Mouse (Mus musculus) heart, postnatal 0 days (tissue): ENCODE results near the gene Myl3. TPM values are rescaled to one million over a fixed set of nuclear protein-coding genes. Genes with fewer than 3 reads are reported as not detected.

Experiments used
- ATAC-seq: fragments of 200-750 bp; cut with Nextera tagmentation; 2 replicates; pipeline ENCODE4 v1.8.0; 2017; ENCODE audit warnings: low read depth, moderate number of reproducible peaks, moderate library complexity; ENCODE audit not compliant: insufficient read depth
- DNase-seq: peaks from one replicate; pipeline ENCODE4 v3.0.0-alpha.2; 2016; ENCODE audit warnings: low spot score
- H3K27ac ChIP-seq: fragments of 300-500 bp; sonication (generic); 2 replicates; pipeline ENCODE4 v1.5.1; 2014; ENCODE audit warnings: low read depth, mild to moderate bottlenecking
- H3K27me3 ChIP-seq: fragments of 300-500 bp; sonication (generic); 2 replicates; pipeline ENCODE4 v1.6.1; 2014; ENCODE audit warnings: low read length, mixed read lengths; ENCODE audit not compliant: control insufficient read depth, insufficient read depth
- H3K36me3 ChIP-seq: fragments of 300-500 bp; sonication (generic); replicated peaks from 2 replicates; pipeline ENCODE4 v1.6.1; 2014; ENCODE audit warnings: low read length, mixed read lengths; ENCODE audit not compliant: control insufficient read depth, insufficient read depth
- H3K4me1 ChIP-seq: fragments of 300-500 bp; sonication (generic); 2 replicates; pipeline ENCODE4 v1.6.1; 2014; ENCODE audit warnings: antibody characterized with exemption; ENCODE audit not compliant: control insufficient read depth, insufficient read depth
- H3K4me2 ChIP-seq: fragments of 300-500 bp; sonication (generic); 2 replicates; pipeline ENCODE4 v1.6.1; 2014; ENCODE audit warnings: low read depth, mild to moderate bottlenecking, low read length, moderate library complexity
- H3K4me3 ChIP-seq: fragments of 300-500 bp; sonication (generic); 2 replicates; pipeline ENCODE4 v1.5.1; 2014; ENCODE audit warnings: low read depth, low read length
- H3K9ac ChIP-seq: fragments of 300-500 bp; sonication (generic); replicated peaks from 2 replicates; pipeline ENCODE4 v1.6.1; 2014; ENCODE audit warnings: low read depth, low read length, mixed read lengths
- H3K9me3 ChIP-seq: fragments of 300-500 bp; sonication (generic); replicated peaks from 2 replicates; pipeline ENCODE4 v1.6.1; 2016; ENCODE audit warnings: low read length; ENCODE audit not compliant: control insufficient read depth
- CTCF ChIP-seq: IDR thresholded peaks from 2 replicates; pipeline ENCODE4 v1.5.1; 2016; ENCODE audit warnings: antibody characterized with exemption, control low read depth, low read depth
- EP300 ChIP-seq: IDR thresholded peaks from 2 replicates; pipeline ENCODE4 v1.6.1; 2016; ENCODE audit warnings: antibody characterized with exemption, low read depth
- WGBS: fragments of 180-500 bp; shearing (Covaris S2); extraction: QIAGEN DNeasy Blood & Tissue Kit; methylation state at CpG from one replicate; pipeline ENCODE4 v1.1.7; 2014; 5-methylcytosine and 5-hydroxymethylcytosine counted together
- polyA plus RNA-seq: library from polyadenylated mRNA; unstranded; fragments of >200 nt; fragmentation: Nextera tagmentation; extraction: Ambion mirVana; gene quantifications from 2 replicates; pipeline ENCODE4 v1.2.1, GENCODE M21; 2015
- total RNA-seq: library from RNA; depleted of rRNA; stranded (reverse); fragments of >200 nt; gene quantifications from 2 replicates; pipeline ENCODE4 v1.2.3, GENCODE M21; 2014; ENCODE audit warnings: low replicate concordance

Gene Myl3
- total and polyA plus RNA-seq, 2 experiments from 2014 or later, result 7,975 to 8,752 TPM

DNA sequence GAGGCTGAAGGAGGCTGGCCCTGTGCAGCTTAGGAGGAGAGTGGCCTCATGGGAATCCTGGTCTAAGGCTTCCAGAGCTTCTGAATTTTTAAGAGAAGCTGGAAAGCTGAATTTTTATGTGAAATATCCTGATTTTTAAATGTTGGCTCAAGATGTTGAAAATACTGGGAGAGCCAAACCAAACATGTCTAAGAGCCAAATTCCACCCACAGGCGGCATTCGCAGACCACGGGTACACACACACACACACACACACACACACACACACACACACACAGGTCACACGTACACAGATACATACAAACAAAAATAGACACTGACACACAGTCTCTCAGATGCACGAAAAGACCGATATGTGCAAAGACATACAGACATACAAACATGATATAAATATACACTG, 23.6 kb upstream of the Myl3 start:
- DNase-seq, result no peak
- Histone ChIP-seq H3K4me1 (no peaks in the 10 kb centered on the region), H3K27ac (no peak overlapping the region), H3K4me3 (no peak overlapping the region), H3K4me2 (no peak overlapping the region), H3K9me3 (no peaks in the 10 kb centered on the region), H3K27me3 (no peaks in the 10 kb centered on the region), H3K36me3 (peaks cover 23% of the 10 kb centered on the region), H3K9ac (no peak overlapping the region)
- 72% methylated on average over 6 of the region's 6 CpGs for WGBS
- no peak for TF ChIP-seq CTCF
- no peak for TF ChIP-seq EP300
- no peak for ATAC-seq

DNA sequence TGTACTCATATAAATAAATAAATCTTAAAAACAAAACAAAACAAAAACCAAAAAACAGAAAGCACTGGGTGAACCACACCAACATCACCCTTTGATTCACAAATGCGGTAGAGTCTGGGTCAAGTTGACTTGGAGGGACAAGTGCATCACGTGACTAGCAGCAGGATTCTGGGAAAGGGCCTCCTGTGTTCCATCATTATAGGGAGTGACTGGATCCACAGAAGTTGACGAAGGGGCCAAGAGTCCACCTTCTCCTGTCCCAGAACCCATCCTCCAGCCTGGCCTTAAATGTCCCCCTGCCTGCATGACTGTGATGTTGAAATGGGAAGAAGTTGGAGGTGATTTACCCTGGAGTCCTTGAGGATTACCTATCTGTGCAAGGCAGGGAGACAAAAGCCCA, 22.9 kb upstream of the Myl3 start:
- WGBS, result 63% methylated on average over 3 of the region's 3 CpGs
- Histone ChIP-seq H3K4me1 (no peaks in the 10 kb centered on the region), H3K9me3 (no peaks in the 10 kb centered on the region), H3K27ac (no peak overlapping the region), H3K9ac (no peak overlapping the region), H3K4me3 (no peak overlapping the region), H3K27me3 (no peaks in the 10 kb centered on the region), H3K36me3 (peaks cover 22% of the 10 kb centered on the region; the same call in 1 of the 2 replicates), H3K4me2 (no peak overlapping the region)
- TF ChIP-seq EP300 (no peak), CTCF (no peak)
- no peak for DNase-seq
- no peak for ATAC-seq

DNA sequence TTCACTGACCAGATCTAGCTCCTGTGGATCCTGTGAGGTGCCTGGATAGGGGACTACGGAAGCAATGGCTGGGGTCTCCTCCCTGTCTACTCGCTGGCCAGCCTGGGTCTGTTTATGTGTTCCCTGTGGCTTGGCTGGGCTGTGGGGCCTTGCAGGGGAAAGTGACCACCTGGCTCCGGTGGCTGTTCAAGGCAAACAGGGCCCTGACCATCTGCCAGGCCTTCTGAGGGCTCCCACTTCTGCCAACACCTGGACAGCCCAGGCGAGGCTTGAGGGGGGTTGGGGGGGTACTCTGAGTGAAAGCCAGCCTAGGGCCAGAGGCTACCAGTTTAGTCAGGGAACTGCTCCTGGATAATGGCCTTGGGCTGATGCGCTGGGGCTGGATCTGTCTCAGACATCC, 21.7 kb upstream of the Myl3 start:
- H3K27ac ChIP-seq, result no peak overlapping the region
- WGBS, result 69% methylated on average over 5 of the region's 5 CpGs
- H3K9ac ChIP-seq, result 0 out of 2 replicates have a peak overlapping the region, but pooled peaks have one; percentile 18
- H3K4me2 ChIP-seq, result no peak overlapping the region
- DNase-seq (no peak), ATAC-seq (no peak)
- H3K4me1 ChIP-seq, result 0 out of 2 replicates have a peak, but pooled peaks cover 1% of the 10 kb centered on the region
- peaks cover 11% of the 10 kb centered on the region; the same call in 1 of the 2 replicates for H3K36me3 ChIP-seq
- no peak for TF ChIP-seq CTCF
- no peaks in the 10 kb centered on the region for H3K9me3 ChIP-seq
- H3K4me3 ChIP-seq, result no peak overlapping the region
- H3K27me3 ChIP-seq, result no peaks in the 10 kb centered on the region

DNA sequence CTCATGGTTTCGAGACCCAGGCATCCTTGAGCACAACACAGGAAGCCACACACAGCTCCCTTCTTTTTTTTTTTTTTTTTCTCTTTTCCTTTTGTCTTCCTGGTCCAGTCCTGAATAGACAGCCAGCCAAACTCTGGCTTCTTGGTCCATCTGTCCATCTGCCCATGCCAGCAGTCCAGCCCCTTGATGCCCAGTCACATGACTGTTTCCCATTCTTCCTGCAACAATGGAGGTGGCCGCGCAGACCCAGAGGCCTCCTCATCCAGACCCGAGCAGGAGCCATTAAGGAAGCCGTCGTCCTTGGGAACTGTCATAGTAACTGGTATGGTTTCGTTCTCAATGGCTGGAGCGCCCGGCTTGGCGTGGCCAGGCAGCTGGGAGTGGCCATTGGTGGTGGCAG, 19.6 kb upstream of the Myl3 start:
- H3K36me3 ChIP-seq, result peaks cover 7% of the 10 kb centered on the region; the same call in 1 of the 2 replicates

DNA sequence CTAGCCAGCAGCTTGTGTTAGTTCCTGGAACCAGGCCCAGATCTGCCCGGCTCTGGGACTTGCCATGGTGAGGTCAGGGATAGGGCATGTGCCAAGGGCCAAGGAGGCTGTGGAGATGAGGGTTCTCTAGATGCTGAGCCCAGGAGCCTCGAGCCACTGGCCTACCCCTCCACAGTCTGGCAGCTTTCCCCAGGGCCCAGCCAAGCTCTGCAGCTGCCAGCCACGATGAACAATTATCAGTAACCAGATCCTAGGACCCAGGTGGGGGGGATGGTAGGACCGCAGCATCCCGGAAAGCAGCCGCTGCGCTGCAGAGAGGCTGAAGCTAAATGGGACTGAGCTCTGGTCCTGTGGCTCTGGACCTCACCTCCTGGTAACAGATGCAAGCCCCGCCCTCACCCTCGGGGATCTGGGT, 15.9 kb upstream of the Myl3 start:
- Histone ChIP-seq H3K36me3 (peaks cover 7% of the 10 kb centered on the region; the same call in 1 of the 2 replicates), H3K4me2 (no peak overlapping the region), H3K4me1 (peaks cover 8% of the 10 kb centered on the region; the same call in 1 of the 2 replicates), H3K9me3 (no peaks in the 10 kb centered on the region), H3K27ac (no peak overlapping the region), H3K27me3 (no peaks in the 10 kb centered on the region), H3K4me3 (no peak overlapping the region), H3K9ac (no peak overlapping the region)
- 21% methylated on average over 9 of the region's 9 CpGs for WGBS
- TF ChIP-seq CTCF, result no peak
- TF ChIP-seq EP300, result no peak
- ATAC-seq, result peak; percentile 51; the same call in 1 of the 2 replicates
- peak; percentile 46 for DNase-seq

More for the DNA sequence above, 19.6 kb upstream of the Myl3 start:
- Histone ChIP-seq H3K27me3 (no peaks in the 10 kb centered on the region), H3K27ac (no peak overlapping the region), H3K4me1 (peaks cover 8% of the 10 kb centered on the region; the same call in 1 of the 2 replicates), H3K4me2 (no peak overlapping the region), H3K9me3 (no peaks in the 10 kb centered on the region), H3K9ac (no peak overlapping the region), H3K4me3 (no peak overlapping the region)
- no peak for ATAC-seq
- TF ChIP-seq CTCF (no peak), EP300 (no peak)
- WGBS, result 91% methylated on average over 10 of the region's 10 CpGs
- no peak for DNase-seq

DNA sequence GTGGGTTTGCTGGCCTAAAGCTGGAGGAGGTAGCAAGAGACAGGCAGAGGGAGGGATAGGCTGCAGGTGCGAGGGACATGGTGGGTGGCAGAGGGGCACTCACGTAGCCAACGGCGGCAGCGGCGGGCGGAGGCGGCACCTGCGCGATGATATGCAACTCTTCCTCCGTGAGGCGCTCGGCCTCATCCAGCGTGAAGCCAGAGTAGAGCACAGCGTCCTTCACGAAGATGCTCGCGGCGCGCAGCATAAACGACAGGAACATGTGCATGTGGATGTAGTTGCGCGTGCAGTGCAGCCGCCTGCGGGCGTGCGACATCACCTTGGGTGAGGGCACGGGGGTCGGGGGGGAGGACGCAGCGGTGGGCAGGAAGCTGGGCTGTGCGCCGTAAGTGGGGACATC, 14.8 kb upstream of the Myl3 start:
- Histone ChIP-seq H3K27me3 (no peaks in the 10 kb centered on the region), H3K27ac (no peak overlapping the region), H3K4me1 (peaks cover 8% of the 10 kb centered on the region; the same call in 1 of the 2 replicates), H3K4me3 (no peak overlapping the region), H3K4me2 (no peak overlapping the region), H3K36me3 (peaks cover 7% of the 10 kb centered on the region; the same call in 1 of the 2 replicates), H3K9me3 (no peaks in the 10 kb centered on the region), H3K9ac (no peak overlapping the region)
- no peak for TF ChIP-seq EP300
- no peak for TF ChIP-seq CTCF
- DNase-seq (no peak), ATAC-seq (no peak)
- 64% methylated on average over 32 of the region's 33 CpGs for WGBS
